Mouse (Mus musculus): ENCODE measurements at regions not wholly inside any gene's neighbourhood (a gene's known extent, or its start where the extent isn't known, plus 50 kb on each side); places are given as distances from the start of the nearest gene placed in this dataset.

DNA sequence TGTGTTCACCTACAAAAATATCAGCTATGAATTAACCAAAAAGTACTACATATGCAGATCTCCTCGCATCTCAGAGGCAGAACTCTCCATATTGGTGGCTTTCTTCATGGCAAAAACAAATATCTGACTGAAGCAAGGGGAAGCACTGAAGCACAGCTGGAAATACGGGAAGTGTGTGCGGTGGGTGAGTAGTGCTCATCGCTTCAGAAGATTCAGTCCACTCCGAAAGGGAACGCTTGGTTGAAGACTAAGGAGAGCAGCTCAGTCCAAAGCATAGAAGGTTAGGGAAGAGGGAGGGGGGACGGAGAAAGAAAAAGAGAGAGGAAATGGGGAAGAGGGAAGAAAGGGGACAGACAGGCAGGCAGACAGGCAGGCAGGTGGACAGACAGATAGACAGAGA is 114.4 kb upstream of the Tmc1 start:
- 80% methylated on average over 7 of the region's 7 CpGs for WGBS

GRCm38 (mm10) chr19:21066432-21067113 is 112.6 kb upstream of the Tmc1 start:
- 95% methylated on average over 14 of the region's 14 CpGs for WGBS
- Histone ChIP-seq H3K27ac (ENCODE audit: insufficient read depth, low read depth, low read length) (no peak overlapping the region), H3K4me1 (ENCODE audit: control insufficient read depth, insufficient read depth, low read length) (no peaks in the 10 kb centered on the region), H3K4me3 (ENCODE audit: insufficient read depth, low read depth, low read length) (no peak overlapping the region)
- TF ChIP-seq CTCF (IDR thresholded peaks at IDR 0.05; ENCODE audit: insufficient read depth, low read depth, low read length): no peak
- TF ChIP-seq POLR2A (IDR thresholded peaks at IDR 0.05; ENCODE audit: insufficient read depth, low read depth, low read length): no peak

More for the DNA sequence above, 114.4 kb upstream of the Tmc1 start:
- Histone ChIP-seq H3K4me1 (ENCODE audit: control insufficient read depth, insufficient read depth, low read length) (no peaks in the 10 kb centered on the region), H3K4me3 (ENCODE audit: insufficient read depth, low read depth, low read length) (no peak overlapping the region), H3K27ac (ENCODE audit: insufficient read depth, low read depth, low read length) (no peak overlapping the region)
- no peak for TF ChIP-seq CTCF (IDR thresholded peaks at IDR 0.05; ENCODE audit: insufficient read depth, low read depth, low read length)
- TF ChIP-seq POLR2A (IDR thresholded peaks at IDR 0.05; ENCODE audit: insufficient read depth, low read depth, low read length): no peak

GRCm38 (mm10) chr19:21064902-21065301 is 110.9 kb upstream of the Tmc1 start:
- TF ChIP-seq CTCF (IDR thresholded peaks at IDR 0.05; ENCODE audit: insufficient read depth, low read depth, low read length): no peak
- no peak for TF ChIP-seq POLR2A (IDR thresholded peaks at IDR 0.05; ENCODE audit: insufficient read depth, low read depth, low read length)
- Histone ChIP-seq H3K4me3 (ENCODE audit: insufficient read depth, low read depth, low read length) (no peak overlapping the region), H3K27ac (ENCODE audit: insufficient read depth, low read depth, low read length) (no peak overlapping the region), H3K4me1 (ENCODE audit: control insufficient read depth, insufficient read depth, low read length) (no peaks in the 10 kb centered on the region)
- 55% methylated on average over 3 of the region's 3 CpGs for WGBS

DNA sequence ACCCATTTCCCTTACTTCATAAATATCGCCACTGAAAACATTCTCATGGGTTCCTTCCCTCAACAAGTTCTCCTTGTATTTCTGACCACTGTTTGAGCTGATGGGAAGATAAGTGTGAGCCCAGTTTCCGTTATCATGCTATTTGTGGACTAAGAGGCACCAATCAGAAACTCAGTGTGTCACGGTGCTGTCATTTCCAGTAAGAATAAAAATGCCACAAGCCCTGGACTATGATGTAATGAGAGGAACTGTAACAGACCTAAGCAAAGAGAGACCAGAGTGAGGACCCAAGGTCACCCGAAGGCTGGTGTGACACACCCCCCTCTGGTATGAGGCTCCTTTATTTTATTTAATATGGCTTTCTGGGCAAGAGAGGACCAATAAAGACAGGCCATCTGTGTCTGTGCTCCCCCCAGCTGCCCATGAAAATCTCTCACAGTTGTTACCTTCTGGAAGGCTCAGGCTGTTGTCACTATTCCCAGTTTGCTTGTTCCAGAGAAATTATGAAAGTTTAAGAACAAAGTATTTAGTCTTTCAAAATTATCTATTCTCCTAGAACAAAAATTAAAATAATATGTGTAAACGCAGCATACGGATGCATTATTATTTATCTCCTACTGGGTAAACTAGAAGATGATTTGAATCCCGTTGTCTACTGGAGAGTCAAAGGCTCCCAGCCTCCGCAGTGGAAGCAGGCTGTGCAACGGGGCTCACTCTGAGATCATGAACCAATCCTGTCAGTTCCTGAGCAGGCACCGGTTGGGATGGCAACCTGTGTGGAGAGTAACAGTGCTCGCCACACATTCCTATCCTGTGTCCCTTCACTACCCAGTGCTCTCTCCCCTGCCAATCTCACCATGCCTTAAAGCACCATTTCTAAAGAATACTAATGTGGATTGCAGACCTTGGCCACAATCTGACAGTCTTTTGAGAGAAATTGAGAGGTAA is 99.9 kb upstream of the Tmc1 start:
- Histone ChIP-seq H3K4me1 (ENCODE audit: control insufficient read depth, insufficient read depth, low read length) (no peaks in the 10 kb centered on the region), H3K4me3 (ENCODE audit: insufficient read depth, low read depth, low read length) (no peak overlapping the region), H3K27ac (ENCODE audit: insufficient read depth, low read depth, low read length) (no peak overlapping the region)
- 71% methylated on average over 11 of the region's 11 CpGs for WGBS
- TF ChIP-seq CTCF (IDR thresholded peaks at IDR 0.05; ENCODE audit: insufficient read depth, low read depth, low read length) (no peak), POLR2A (IDR thresholded peaks at IDR 0.05; ENCODE audit: insufficient read depth, low read depth, low read length) (no peak)

DNA sequence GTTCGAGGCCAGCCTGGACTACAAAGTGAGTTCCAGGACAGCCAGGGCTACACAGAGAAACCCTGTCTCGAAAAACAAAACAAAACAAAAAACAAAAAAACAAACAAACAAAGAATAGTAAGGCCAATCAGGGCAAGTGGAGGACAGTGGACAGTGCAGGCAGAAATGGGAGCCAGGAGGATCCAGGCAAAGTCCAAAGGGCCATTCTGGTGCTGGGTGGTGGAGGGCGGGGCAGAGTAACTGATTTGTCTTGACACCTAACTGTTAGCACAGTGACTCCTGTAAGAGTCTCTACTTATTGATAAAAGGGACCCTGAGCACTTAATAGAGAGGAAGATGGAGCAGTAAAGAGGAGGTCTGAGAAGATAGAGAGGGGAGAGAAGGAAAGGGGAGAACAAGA is 98.8 kb upstream of the Tmc1 start:
- Histone ChIP-seq H3K4me1 (ENCODE audit: control insufficient read depth, insufficient read depth, low read length) (peaks cover 2% of the 10 kb centered on the region; the same call in 1 of the 2 replicates), H3K4me3 (ENCODE audit: insufficient read depth, low read depth, low read length) (no peak overlapping the region), H3K27ac (ENCODE audit: insufficient read depth, low read depth, low read length) (no peak overlapping the region)
- no peak for TF ChIP-seq CTCF (IDR thresholded peaks at IDR 0.05; ENCODE audit: insufficient read depth, low read depth, low read length)
- 93% methylated on average over 3 of the region's 3 CpGs for WGBS

GRCm38 (mm10) chr19:21051872-21052271 is 97.9 kb upstream of the Tmc1 start:
- TF ChIP-seq POLR2A (IDR thresholded peaks at IDR 0.05; ENCODE audit: insufficient read depth, low read depth, low read length): no peak
- no peak for TF ChIP-seq CTCF (IDR thresholded peaks at IDR 0.05; ENCODE audit: insufficient read depth, low read depth, low read length)
- WGBS: 78% methylated on average over 4 of the region's 4 CpGs
- H3K27ac ChIP-seq (ENCODE audit: insufficient read depth, low read depth, low read length): no peak overlapping the region
- H3K4me3 ChIP-seq (ENCODE audit: insufficient read depth, low read depth, low read length): no peak overlapping the region
- peaks cover 2% of the 10 kb centered on the region; the same call in 1 of the 2 replicates for H3K4me1 ChIP-seq (ENCODE audit: control insufficient read depth, insufficient read depth, low read length)

DNA sequence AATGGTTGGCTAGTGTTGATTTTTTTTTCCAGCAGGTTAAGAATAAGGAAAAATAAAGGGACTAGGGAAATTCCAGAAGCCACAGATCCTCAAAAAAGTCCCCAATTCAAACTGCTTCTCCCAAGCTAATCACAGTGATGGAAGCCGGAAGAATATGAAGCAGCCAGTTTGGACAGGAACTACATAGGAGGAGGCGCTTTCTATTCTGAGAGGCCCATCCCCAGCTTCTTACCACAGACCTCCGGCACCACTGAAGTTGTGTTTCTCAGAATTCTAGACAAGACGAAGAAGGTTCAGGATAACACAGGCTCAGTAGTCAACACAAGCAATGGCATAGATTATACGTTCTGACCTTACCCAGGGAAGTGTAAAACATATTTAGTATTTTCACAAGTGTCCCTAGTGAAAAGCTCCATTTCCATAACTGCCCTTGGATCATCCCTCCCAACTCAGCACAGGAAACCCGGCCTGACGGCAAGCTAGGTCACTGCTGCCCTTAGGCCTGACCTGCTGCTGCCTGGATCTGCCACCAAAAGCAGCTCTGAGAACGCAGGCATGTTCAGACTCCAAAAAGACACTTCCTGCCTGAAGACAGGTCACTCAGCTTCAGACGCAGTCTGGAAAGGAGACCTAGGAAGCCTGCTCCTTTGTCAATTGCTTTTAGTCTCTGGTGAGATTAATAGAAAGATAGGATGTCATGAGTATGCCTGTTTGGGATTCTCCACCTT is 97.2 kb upstream of the Tmc1 start:
- H3K4me1 ChIP-seq (ENCODE audit: control insufficient read depth, insufficient read depth, low read length): peaks cover 2% of the 10 kb centered on the region; the same call in 1 of the 2 replicates
- 89% methylated on average over 9 of the region's 9 CpGs for WGBS
- no peak for TF ChIP-seq CTCF (IDR thresholded peaks at IDR 0.05; ENCODE audit: insufficient read depth, low read depth, low read length)
- TF ChIP-seq POLR2A (IDR thresholded peaks at IDR 0.05; ENCODE audit: insufficient read depth, low read depth, low read length): no peak
- H3K27ac ChIP-seq (ENCODE audit: insufficient read depth, low read depth, low read length): no peak overlapping the region
- H3K4me3 ChIP-seq (ENCODE audit: insufficient read depth, low read depth, low read length): no peak overlapping the region

DNA sequence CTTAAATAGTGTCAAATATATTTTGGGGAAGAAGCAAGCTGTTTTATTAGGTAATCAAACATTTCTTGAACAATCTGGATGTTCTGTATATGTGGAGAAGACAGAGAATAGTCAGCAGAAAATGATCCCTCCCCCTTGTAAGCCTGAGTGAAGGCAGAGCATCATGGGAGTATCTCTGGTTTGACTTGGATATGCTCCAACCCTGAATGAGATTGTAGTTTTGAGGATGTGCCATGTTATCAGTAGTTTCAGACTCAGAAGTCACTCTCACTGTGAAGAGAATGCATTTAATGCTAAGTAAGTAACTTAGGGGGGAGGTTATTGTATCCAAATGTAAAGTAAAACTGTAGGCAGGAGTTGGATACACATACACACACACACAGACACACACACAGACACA is 95.3 kb upstream of the Tmc1 start:
- TF ChIP-seq CTCF (IDR thresholded peaks at IDR 0.05; ENCODE audit: insufficient read depth, low read depth, low read length): no peak
- no peak for TF ChIP-seq POLR2A (IDR thresholded peaks at IDR 0.05; ENCODE audit: insufficient read depth, low read depth, low read length)
- peaks cover 2% of the 10 kb centered on the region; the same call in 1 of the 2 replicates for H3K4me1 ChIP-seq (ENCODE audit: control insufficient read depth, insufficient read depth, low read length)
- no peak overlapping the region for H3K4me3 ChIP-seq (ENCODE audit: insufficient read depth, low read depth, low read length)
- no peak overlapping the region for H3K27ac ChIP-seq (ENCODE audit: insufficient read depth, low read depth, low read length)
